Mouse (Mus musculus) right cerebral cortex, adult 18-20 months (tissue): ENCODE measurements at regions not wholly inside any gene's neighbourhood (a gene's known extent, or its start where the extent isn't known, plus 50 kb on each side); places are given as distances from the start of the nearest gene placed in this dataset.
"Not testable (repeated sequence)": the region's sequence is repeated elsewhere in the genome, so short reads cannot be mapped to it uniquely, and the experiment has no call there.

ENCODE experiments used
- DNase-seq: peaks from one replicate; pipeline ENCODE4 v3.0.0; 2022; ENCODE audit warnings: mixed read lengths

DNA sequence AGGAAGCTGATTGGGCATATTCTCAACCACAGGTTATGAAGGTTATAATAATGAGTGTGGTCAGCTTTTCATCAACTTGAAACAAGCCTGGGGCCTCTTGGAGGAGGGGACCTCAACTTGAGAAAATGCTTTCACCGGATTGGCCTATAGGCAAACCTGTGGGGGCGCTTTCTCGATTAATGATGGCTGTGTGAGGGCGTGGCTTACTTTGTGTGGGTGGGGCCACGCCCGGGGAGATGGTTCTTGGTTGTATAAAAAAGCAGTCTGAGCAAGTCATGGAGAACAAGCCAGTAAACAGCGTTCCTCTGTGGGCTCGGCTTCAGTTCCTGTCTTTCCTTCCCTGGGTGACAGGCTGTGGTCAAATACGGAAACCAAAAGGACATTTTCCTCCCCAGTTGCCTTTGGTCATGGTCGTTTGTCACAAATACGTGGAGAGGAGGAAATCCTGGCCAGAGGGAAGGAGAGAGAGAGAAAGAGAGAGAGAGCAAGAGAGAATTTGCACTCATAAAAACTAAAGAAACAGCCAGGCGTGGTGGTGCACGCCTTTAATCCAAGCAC is 163.1 kb downstream of the Ifng start:
- DNase-seq, result no peak

- DNase-seq, result no peak
Measured at GRCm38 (mm10) chr10:118605156-118605821, 164.4 kb downstream of the Ifng start.

GRCm38 (mm10) chr10:118607418-118607817 is 166.6 kb downstream of the Ifng start:
- no peak for DNase-seq

DNA sequence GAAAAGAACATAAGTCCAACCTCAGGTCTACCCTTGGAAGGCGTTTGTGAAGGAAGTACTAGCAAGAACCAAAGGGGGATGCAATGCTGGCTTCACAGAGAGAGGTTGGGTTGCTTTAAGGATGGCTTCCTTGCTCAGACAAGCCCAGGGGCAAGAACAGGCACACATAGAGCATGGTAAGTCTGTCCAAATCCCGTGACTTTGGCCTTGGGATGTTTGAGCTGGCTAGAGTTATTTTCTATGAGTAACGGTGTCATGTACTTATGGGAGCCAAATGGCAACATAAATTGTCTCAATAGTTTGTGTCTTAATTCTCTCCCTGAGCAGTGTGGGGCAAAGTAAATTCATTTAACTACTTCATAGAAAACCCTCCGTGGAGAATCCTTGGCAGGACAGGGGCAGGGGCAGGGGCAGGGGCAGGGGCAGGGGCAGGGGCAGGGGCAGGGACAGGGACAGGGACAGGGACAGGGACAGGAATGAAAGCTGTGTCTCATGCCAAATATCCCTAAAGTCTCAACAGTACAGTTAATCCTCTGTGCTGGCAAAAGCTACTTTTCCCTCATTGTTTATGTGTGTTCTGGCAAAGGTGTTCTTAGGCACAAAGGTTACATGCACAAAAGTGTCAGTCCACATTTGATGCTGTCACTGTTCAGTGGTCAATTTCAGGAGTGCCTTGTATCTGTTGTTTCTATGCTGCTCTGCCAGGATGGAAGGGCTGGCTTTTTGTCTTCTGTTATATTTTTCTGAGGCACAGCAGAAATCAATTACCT is 167.7 kb downstream of the Ifng start:
- no peak for DNase-seq

- DNase-seq, result no peak
Measured at GRCm38 (mm10) chr10:118609157-118609556, 168.3 kb downstream of the Ifng start.

GRCm38 (mm10) chr10:118610868-118611461 is 170.1 kb downstream of the Ifng start:
- DNase-seq, result no peak

DNA sequence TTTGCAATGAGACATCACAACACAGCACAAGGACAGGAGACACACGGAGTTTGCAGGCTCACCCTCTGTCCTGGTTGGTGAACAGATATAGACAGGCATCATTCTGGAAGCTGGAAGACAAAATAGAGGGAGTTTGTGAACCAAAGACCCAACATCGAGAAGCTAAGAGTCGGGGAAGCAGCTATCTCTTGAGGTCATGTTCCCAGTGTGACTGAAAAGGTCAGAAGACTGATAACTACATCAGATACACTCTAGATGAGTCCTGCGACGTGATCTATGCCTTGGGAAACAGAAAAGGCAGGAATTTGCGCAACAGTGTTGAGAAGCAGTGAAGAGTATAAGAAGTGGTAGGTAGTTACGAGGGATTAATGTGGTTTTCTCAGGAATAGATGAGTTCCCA is 171.2 kb downstream of the Ifng start:
- no peak for DNase-seq

GRCm38 (mm10) chr10:118613056-118613695 is 172.3 kb downstream of the Ifng start:
- DNase-seq, result no peak

GRCm38 (mm10) chr10:118614251-118614865 is 173.5 kb downstream of the Ifng start:
- no peak for DNase-seq

GRCm38 (mm10) chr10:118615131-118616020 is 174.5 kb downstream of the Ifng start:
- no peak for DNase-seq

DNA sequence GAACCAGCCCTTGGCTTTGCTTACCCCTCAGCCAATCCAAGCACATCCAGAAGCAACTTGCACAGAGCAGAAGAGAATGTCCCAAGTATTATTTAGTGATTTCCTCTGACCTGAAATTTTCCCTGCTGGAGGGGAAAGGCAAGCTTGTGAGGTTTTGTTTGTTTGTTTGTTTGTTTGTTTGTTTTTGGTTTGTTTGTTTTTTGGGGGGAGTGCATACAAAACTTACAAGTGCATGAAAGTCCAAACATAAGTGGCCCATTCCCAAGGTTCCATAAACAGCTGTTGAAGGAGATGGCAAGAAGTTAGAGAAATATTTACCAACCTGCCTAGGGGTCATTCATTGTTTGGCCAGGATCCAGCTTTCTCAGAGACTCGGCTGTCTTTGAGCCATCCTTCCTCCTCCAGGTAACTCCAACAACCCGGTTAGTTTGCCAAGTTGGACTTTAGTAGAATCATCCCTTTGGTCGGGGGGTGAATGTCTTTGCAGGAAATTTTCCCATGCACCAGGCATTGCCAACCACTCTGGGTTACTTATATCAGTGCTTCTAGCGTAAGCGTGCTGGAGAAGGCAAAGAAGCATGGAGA is 175.3 kb downstream of the Ifng start:
- no peak for DNase-seq

DNA sequence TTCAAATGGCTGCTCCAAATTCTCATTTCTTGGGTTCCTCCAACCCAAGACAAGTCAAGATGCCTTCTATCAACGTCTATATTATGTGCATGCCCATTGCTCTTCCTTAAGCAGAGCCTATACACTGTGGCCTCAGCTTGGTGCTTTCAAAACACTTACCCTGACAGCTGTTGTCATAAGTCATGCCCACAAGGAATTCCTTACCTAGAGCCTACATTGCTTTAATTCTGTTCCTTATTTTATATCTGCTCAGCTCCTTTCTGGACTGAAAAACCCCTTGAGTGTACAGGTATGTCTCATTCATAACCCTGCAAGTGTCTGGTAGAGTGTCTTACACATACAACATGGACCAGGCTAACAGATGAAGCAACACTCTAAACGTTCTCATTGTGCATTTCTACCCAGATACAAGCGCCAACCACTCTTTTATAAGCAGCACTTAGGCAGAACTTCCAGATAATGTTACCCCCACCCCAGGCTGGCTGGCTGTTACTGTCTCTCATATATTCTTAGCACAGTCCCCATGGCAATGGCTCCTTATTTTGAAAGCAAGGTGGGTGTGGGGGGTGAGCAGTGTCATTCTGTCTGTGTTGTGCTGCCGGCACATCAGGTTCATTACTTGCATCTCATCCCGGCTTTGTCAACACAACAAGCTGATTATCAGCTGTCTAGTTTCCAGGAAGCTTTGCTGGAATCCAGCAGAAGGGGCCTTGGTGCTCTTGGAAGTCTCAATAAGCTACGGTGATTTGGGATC is 176.6 kb downstream of the Ifng start:
- peak; percentile 23 for DNase-seq

GRCm38 (mm10) chr10:118618251-118618650 is 177.4 kb downstream of the Ifng start:
- DNase-seq, result not testable (repeated sequence)

DNA sequence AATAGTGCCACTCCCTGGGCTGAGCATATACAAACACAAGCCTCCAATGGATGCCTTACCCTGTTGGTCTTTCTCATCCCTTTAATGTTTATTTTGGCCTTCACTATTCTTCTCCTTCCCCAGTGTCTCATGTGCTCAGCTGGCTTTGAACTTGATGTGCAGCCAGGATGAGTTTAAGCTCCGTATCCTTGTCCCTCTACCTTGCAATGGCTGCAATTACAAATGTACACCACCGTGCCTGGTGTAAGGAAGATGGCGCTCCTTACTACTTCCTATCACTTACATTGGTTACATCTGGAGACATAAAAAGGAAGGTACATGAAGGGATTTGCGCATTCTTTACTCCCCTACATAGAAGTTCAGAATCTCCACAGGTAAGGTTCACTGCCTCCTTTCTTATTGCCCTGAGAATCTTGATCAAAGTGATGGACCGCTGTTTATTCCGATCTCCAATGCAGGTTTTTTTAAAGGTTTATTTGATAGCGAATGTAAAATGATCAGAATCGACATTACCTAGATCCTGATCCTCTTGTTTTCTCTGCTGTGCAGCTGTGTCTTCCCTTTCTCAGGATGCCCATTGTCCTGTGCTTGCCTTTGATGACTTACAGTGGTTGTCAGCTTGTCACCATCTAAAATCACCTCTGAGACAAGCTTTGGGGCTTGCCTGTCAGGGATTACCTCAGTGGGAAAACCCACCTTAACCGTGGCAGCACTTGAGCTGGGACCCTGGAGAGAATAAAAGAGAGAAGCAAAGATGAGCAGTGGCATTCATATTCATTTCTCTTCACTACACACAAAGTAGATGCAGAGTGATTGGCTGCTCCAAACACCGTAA is 178.1 kb downstream of the Ifng start:
- DNase-seq, result no peak

DNA sequence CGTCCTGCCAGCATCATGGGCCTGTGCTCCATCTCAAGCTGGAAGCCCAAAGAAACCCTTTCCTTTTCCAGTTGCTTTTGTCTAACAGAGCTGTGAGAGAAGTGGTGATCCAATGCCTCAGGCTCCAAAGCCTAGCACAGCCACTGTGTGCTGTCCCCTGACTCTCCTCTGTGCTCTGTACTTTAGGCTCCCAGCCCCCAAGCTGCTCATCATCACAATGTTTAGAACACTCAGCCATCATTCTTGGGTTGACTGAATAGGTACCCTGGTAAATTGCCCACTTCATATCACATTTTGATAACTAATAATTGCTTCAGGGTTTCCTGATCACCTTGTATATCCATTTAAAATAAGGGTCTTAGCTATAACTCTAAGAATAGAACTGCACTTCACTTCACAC is 178.8 kb downstream of the Ifng start:
- DNase-seq, result no peak

- no peak for DNase-seq
Measured at GRCm38 (mm10) chr10:118620611-118621010, 179.8 kb downstream of the Ifng start.

DNA sequence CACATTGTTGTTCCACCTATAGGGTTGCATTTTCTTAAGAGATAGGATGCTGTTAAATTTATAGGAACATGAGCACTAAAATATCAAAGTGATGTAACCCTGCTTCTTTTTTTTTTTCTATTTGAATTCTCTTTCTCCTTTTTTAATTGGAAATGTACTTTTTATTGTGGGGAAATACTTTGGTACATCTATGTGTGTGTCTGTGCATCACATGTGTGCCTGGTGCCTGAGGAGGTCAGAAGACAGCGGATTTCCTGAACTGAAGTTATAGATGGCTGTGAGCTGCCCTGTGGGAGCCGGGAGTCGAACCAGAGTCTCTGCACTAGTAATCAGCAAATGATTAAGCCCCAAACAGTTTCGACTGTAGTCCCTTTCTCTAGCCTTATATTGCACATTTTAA is 180.7 kb downstream of the Ifng start:
- no peak for DNase-seq

DNA sequence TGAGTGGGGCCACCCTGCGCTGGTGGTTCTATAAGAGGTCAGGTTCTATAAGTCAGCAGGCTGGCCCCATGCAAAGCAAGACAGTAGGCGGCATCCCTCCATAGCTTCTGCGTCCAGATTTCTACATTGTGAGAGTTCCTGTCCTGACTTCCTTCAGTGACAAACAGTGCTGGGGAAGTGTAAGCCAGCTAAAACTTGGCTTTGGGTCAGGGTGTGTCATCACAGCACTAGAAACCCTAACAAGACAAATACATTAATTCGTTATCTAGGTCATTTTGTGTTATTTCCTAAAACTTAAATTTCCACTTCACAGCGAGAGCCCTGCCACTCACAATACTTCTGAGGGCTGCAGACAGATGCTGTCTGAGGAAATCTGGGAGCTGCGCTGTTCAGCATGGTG is 181.3 kb downstream of the Ifng start:
- no peak for DNase-seq

GRCm38 (mm10) chr10:118622916-118623315 is 182.1 kb downstream of the Ifng start:
- no peak for DNase-seq

GRCm38 (mm10) chr10:118624368-118624767 is 183.5 kb downstream of the Ifng start:
- DNase-seq, result no peak
